Mouse (Mus musculus): ENCODE measurements around the gene Ifitm7. TPM values are rescaled to one million over a fixed set of nuclear protein-coding genes. Genes with fewer than 3 reads are reported as not detected.
"Not testable (repeated sequence)": the region's sequence is repeated elsewhere in the genome, so short reads cannot be mapped to it uniquely, and the experiment has no call there.

Ifitm7 gene
- polyA plus RNA-seq, 1 experiment from 2014 or later: not detected

- WGBS: 61% methylated on average over 3 of the region's 3 CpGs
- Histone ChIP-seq H3K27me3 (replicated peaks; ENCODE audit: control insufficient read depth, insufficient read depth, low read length) (no peaks in the 10 kb centered on the region; the same call in 1 of the 2 replicates), H3K36me3 (ENCODE audit: control insufficient read depth, insufficient read depth, low read length) (no peaks in the 10 kb centered on the region), H3K9ac (ENCODE audit: low read depth, low read length) (no peak overlapping the region), H3K9me3 (ENCODE audit: control insufficient read depth, low read length) (no peaks in the 10 kb centered on the region), H3K4me3 (ENCODE audit: low read length) (no peak overlapping the region), H3K27ac (ENCODE audit: low read length) (no peak overlapping the region), H3K4me2 (ENCODE audit: low read depth, low read length) (0 out of 2 replicates have a peak overlapping the region, but pooled peaks have one; percentile 82), H3K4me1 (ENCODE audit: control insufficient read depth, insufficient read depth, low read length) (0 out of 2 replicates have a peak, but pooled peaks cover 7% of the 10 kb centered on the region)
- no peak for ATAC-seq
Observed at GRCm38 (mm10) chr16:13986197-13986573, 503 bp downstream of the Ifitm7 start.

- no peaks in the 10 kb centered on the region for H3K9me3 ChIP-seq (ENCODE audit: control insufficient read depth, low read length)
- no peak overlapping the region for H3K4me3 ChIP-seq (ENCODE audit: low read length)
- H3K27ac ChIP-seq (ENCODE audit: low read length): no peak overlapping the region
- H3K27me3 ChIP-seq (replicated peaks; ENCODE audit: control insufficient read depth, insufficient read depth, low read length): no peaks in the 10 kb centered on the region; the same call in 1 of the 2 replicates
- ATAC-seq: no peak
- H3K9ac ChIP-seq (ENCODE audit: low read depth, low read length): no peak overlapping the region
- no peak overlapping the region for H3K4me2 ChIP-seq (ENCODE audit: low read depth, low read length)
- 87% methylated on average over 5 of the region's 5 CpGs for WGBS
- no peaks in the 10 kb centered on the region for H3K36me3 ChIP-seq (ENCODE audit: control insufficient read depth, insufficient read depth, low read length)
- 0 out of 2 replicates have a peak, but pooled peaks cover 7% of the 10 kb centered on the region for H3K4me1 ChIP-seq (ENCODE audit: control insufficient read depth, insufficient read depth, low read length)
Observed at GRCm38 (mm10) chr16:13983161-13983560, 3.5 kb downstream of the Ifitm7 start.

DNA sequence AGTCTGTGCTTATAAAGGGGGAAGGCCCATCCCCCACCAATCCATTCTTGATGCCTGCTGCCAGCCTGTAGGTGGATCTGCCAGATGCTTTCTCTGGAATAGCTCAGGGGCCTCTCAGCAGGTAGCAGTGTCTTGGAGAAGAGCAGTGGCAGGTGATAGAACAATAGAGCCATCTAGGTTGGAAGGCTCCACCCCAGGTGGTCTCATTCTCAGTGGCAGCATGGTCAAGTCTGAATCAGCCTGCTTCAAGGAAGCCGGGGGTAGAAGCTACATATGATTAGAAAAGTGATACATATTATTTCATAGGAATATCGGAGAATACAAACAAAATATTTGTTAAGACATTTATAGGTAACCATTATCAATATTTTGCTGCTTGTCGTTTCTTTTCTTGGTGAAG is 5.0 kb downstream of the Ifitm7 start:
- not testable (repeated sequence) for H3K4me2 ChIP-seq (ENCODE audit: low read depth, low read length); H3K9ac ChIP-seq (ENCODE audit: low read depth, low read length); ATAC-seq; H3K4me3 ChIP-seq (ENCODE audit: low read length); H3K9me3 ChIP-seq (ENCODE audit: control insufficient read depth, low read length); H3K27ac ChIP-seq (ENCODE audit: low read length); H3K36me3 ChIP-seq (ENCODE audit: control insufficient read depth, insufficient read depth, low read length); H3K4me1 ChIP-seq (ENCODE audit: control insufficient read depth, insufficient read depth, low read length); H3K27me3 ChIP-seq (replicated peaks; ENCODE audit: control insufficient read depth, insufficient read depth, low read length)
- 83% methylated on average over 3 of the region's 3 CpGs for WGBS

GRCm38 (mm10) chr16:13977026-13977425 is 9.7 kb downstream of the Ifitm7 start:
- H3K9ac ChIP-seq (ENCODE audit: low read depth, low read length); H3K9me3 ChIP-seq (ENCODE audit: control insufficient read depth, low read length); H3K4me1 ChIP-seq (ENCODE audit: control insufficient read depth, insufficient read depth, low read length); H3K36me3 ChIP-seq (ENCODE audit: control insufficient read depth, insufficient read depth, low read length); H3K4me3 ChIP-seq (ENCODE audit: low read length); H3K27ac ChIP-seq (ENCODE audit: low read length); H3K4me2 ChIP-seq (ENCODE audit: low read depth, low read length); ATAC-seq; H3K27me3 ChIP-seq (replicated peaks; ENCODE audit: control insufficient read depth, insufficient read depth, low read length): not testable (repeated sequence)
- WGBS: 69% methylated on average over 1 of the region's 1 CpGs

DNA sequence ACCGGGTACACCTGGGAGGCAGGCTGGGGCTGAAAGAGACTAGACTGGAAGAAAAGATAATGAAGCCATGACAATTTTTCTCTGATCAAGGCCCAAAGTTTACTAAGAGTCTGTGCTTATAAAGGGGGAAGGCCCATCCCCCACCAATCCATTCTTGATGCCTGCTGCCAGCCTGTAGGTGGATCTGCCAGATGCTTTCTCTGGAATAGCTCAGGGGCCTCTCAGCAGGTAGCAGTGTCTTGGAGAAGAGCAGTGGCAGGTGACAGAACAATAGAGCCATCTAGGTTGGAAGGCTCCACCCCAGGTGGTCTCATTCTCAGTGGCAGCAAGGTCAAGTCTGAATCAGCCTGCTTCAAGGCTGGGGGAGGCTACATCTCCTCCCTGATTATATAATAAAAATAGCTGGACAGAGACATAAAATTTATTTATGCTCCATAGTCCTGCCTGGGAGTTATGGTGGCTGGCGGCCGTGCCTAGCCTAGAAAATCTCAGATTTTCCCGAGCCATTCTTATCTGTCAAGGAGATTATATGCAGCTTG is 10.3 kb downstream of the Ifitm7 start:
- H3K4me3 ChIP-seq (ENCODE audit: low read length); ATAC-seq; H3K4me1 ChIP-seq (ENCODE audit: control insufficient read depth, insufficient read depth, low read length); H3K9me3 ChIP-seq (ENCODE audit: control insufficient read depth, low read length); H3K4me2 ChIP-seq (ENCODE audit: low read depth, low read length); H3K27ac ChIP-seq (ENCODE audit: low read length); H3K27me3 ChIP-seq (replicated peaks; ENCODE audit: control insufficient read depth, insufficient read depth, low read length); H3K9ac ChIP-seq (ENCODE audit: low read depth, low read length); H3K36me3 ChIP-seq (ENCODE audit: control insufficient read depth, insufficient read depth, low read length): not testable (repeated sequence)
- WGBS: 81% methylated on average over 4 of the region's 4 CpGs

- no peaks in the 10 kb centered on the region for H3K27me3 ChIP-seq (replicated peaks; ENCODE audit: control insufficient read depth, insufficient read depth, low read length)
- H3K4me1 ChIP-seq (ENCODE audit: control insufficient read depth, insufficient read depth, low read length): no peaks in the 10 kb centered on the region
- no peaks in the 10 kb centered on the region for H3K36me3 ChIP-seq (ENCODE audit: control insufficient read depth, insufficient read depth, low read length)
- no peaks in the 10 kb centered on the region for H3K9me3 ChIP-seq (ENCODE audit: control insufficient read depth, low read length)
- no peak overlapping the region for H3K9ac ChIP-seq (ENCODE audit: low read depth, low read length)
- ATAC-seq: no peak
- no peak overlapping the region for H3K4me3 ChIP-seq (ENCODE audit: low read length)
- H3K4me2 ChIP-seq (ENCODE audit: low read depth, low read length): no peak overlapping the region
- WGBS: 94% methylated on average over 8 of the region's 8 CpGs
- H3K27ac ChIP-seq (ENCODE audit: low read length): no peak overlapping the region
Observed at GRCm38 (mm10) chr16:13972051-13972450, 14.6 kb downstream of the Ifitm7 start.

DNA sequence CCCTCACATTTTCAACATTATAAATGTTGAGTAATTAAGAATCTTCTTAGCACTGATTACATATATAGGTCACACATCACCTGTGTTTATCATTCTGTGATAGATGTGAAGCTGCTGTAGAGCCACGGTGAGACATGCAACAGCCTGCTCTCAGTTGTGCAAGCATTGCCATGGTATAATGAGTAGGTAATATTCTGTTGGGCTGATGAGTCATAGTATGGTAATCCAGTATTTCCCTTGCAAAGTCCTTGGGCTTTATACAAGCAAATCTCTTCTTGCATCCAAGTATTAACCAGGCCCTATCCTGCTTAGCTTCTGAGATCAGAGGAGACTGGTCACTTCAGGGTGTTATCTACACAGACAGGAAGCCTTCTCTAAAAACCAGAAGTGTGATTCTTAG is 17.6 kb downstream of the Ifitm7 start:
- Histone ChIP-seq H3K4me2 (ENCODE audit: low read depth, low read length) (no peak overlapping the region), H3K27me3 (replicated peaks; ENCODE audit: control insufficient read depth, insufficient read depth, low read length) (no peaks in the 10 kb centered on the region), H3K4me3 (ENCODE audit: low read length) (no peak overlapping the region), H3K9me3 (ENCODE audit: control insufficient read depth, low read length) (no peaks in the 10 kb centered on the region), H3K9ac (ENCODE audit: low read depth, low read length) (no peak overlapping the region), H3K36me3 (ENCODE audit: control insufficient read depth, insufficient read depth, low read length) (no peaks in the 10 kb centered on the region), H3K4me1 (ENCODE audit: control insufficient read depth, insufficient read depth, low read length) (no peaks in the 10 kb centered on the region), H3K27ac (ENCODE audit: low read length) (no peak overlapping the region)
- ATAC-seq: no peak
- WGBS: 62% methylated on average over 1 of the region's 1 CpGs

DNA sequence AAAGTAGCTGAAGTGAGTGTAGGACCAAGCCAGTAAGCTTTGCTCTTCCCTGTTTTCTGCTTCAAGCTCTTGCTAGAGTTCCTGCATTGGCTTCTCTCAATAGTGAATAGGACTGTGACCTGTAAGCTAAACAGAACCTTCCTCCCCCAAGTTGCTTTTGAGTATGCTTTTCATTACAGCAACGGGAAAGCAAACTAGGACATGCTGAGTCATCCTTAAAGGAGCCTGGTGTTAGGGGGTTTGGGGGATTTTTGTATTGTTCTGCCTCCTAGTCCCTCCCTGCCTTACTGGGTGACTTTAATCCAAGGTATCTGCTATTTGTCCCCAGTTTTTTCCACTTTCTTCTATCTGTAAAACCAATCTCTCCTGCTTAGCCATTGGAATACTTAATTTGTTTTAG is 24.6 kb downstream of the Ifitm7 start:
- Histone ChIP-seq H3K4me2 (ENCODE audit: low read depth, low read length) (no peak overlapping the region), H3K9me3 (ENCODE audit: control insufficient read depth, low read length) (no peaks in the 10 kb centered on the region), H3K4me3 (ENCODE audit: low read length) (no peak overlapping the region), H3K4me1 (ENCODE audit: control insufficient read depth, insufficient read depth, low read length) (no peaks in the 10 kb centered on the region), H3K9ac (ENCODE audit: low read depth, low read length) (no peak overlapping the region), H3K36me3 (ENCODE audit: control insufficient read depth, insufficient read depth, low read length) (no peaks in the 10 kb centered on the region), H3K27me3 (replicated peaks; ENCODE audit: control insufficient read depth, insufficient read depth, low read length) (no peaks in the 10 kb centered on the region), H3K27ac (ENCODE audit: low read length) (no peak overlapping the region)
- ATAC-seq: no peak
- 19% methylated on average over 1 of the region's 1 CpGs for WGBS

DNA sequence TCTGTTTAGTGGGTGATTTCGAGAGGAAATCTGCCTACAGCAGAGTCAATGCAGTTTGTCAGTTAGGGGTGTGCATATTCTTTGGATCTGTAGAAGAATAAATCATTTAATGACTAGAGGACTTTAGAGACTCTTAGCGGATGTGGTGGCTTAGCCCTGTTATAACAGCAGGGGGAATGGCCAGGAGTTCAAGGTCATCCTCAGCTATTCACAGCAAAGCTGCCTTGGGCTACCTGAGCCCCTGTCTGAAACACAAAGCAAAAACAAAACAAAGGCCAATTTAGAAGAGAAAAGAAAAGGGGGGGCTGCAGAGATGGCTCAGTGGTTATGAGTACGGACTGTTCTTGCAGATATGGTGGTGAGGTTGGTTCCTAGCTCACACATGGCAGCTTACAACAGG is 35.4 kb downstream of the Ifitm7 start:
- Histone ChIP-seq H3K9ac (ENCODE audit: low read depth, low read length) (no peak overlapping the region), H3K36me3 (ENCODE audit: control insufficient read depth, insufficient read depth, low read length) (no peaks in the 10 kb centered on the region), H3K4me3 (ENCODE audit: low read length) (no peak overlapping the region), H3K4me1 (ENCODE audit: control insufficient read depth, insufficient read depth, low read length) (no peaks in the 10 kb centered on the region), H3K27ac (ENCODE audit: low read length) (no peak overlapping the region), H3K4me2 (ENCODE audit: low read depth, low read length) (no peak overlapping the region), H3K27me3 (replicated peaks; ENCODE audit: control insufficient read depth, insufficient read depth, low read length) (no peaks in the 10 kb centered on the region), H3K9me3 (ENCODE audit: control insufficient read depth, low read length) (no peaks in the 10 kb centered on the region)
- 71% methylated on average over 3 of the region's 3 CpGs for WGBS
- no peak for ATAC-seq

GRCm38 (mm10) chr16:13946306-13946705 is 40.4 kb downstream of the Ifitm7 start:
- H3K9ac ChIP-seq (ENCODE audit: low read depth, low read length): no peak overlapping the region
- H3K4me2 ChIP-seq (ENCODE audit: low read depth, low read length): no peak overlapping the region
- WGBS: 93% methylated on average over 1 of the region's 1 CpGs
- H3K36me3 ChIP-seq (ENCODE audit: control insufficient read depth, insufficient read depth, low read length): no peaks in the 10 kb centered on the region
- H3K9me3 ChIP-seq (ENCODE audit: control insufficient read depth, low read length): no peaks in the 10 kb centered on the region
- H3K27me3 ChIP-seq (replicated peaks; ENCODE audit: control insufficient read depth, insufficient read depth, low read length): no peaks in the 10 kb centered on the region
- peaks cover 3% of the 10 kb centered on the region; the same call in 1 of the 2 replicates for H3K4me1 ChIP-seq (ENCODE audit: control insufficient read depth, insufficient read depth, low read length)
- H3K4me3 ChIP-seq (ENCODE audit: low read length): no peak overlapping the region
- H3K27ac ChIP-seq (ENCODE audit: low read length): no peak overlapping the region
- ATAC-seq: no peak
